Mouse (Mus musculus) liver, embryonic 13.5 days (tissue): ENCODE measurements around the gene Galk2. TPM values are rescaled to one million over a fixed set of nuclear protein-coding genes. Genes with fewer than 3 reads are reported as not detected.

Source experiments
- ATAC-seq: fragments of 200-750 bp; cut with Nextera tagmentation; 2 replicates; pipeline ENCODE4 v1.8.0; 2017; ENCODE audit warnings: low read depth, mild to moderate bottlenecking, moderate number of reproducible peaks, moderate library complexity
- DNase-seq: peaks from one replicate; pipeline ENCODE4 v3.0.0; 2022
- H3K27ac ChIP-seq: fragments of 300-500 bp; sonication (generic); 2 replicates; pipeline ENCODE4 v1.5.1; 2015; ENCODE audit warnings: moderate library complexity, mild to moderate bottlenecking, inconsistent platforms
- H3K27me3 ChIP-seq: fragments of 300-500 bp; sonication (generic); 2 replicates; pipeline ENCODE4 v1.6.1; 2015; ENCODE audit warnings: mild to moderate bottlenecking, inconsistent platforms
- H3K36me3 ChIP-seq: fragments of 300-500 bp; sonication (generic); 2 replicates; pipeline ENCODE4 v1.6.1; 2015; ENCODE audit warnings: mild to moderate bottlenecking, inconsistent platforms
- H3K4me1 ChIP-seq: fragments of 300-500 bp; sonication (generic); replicated peaks from 2 replicates; pipeline ENCODE4 v1.6.1; 2015; ENCODE audit warnings: inconsistent platforms
- H3K4me2 ChIP-seq: fragments of 300-500 bp; sonication (generic); 2 replicates; pipeline ENCODE4 v1.6.1; 2015; ENCODE audit warnings: inconsistent platforms, mild to moderate bottlenecking, moderate library complexity
- H3K4me3 ChIP-seq: fragments of 300-500 bp; sonication (generic); replicated peaks from 2 replicates; pipeline ENCODE4 v1.5.1; 2015; ENCODE audit warnings: mild to moderate bottlenecking, inconsistent platforms
- H3K9ac ChIP-seq: fragments of 300-500 bp; sonication (generic); 2 replicates; pipeline ENCODE4 v1.6.1; 2015; ENCODE audit warnings: mild to moderate bottlenecking, inconsistent platforms
- H3K9me3 ChIP-seq: fragments of 300-500 bp; sonication (generic); replicated peaks from 2 replicates; pipeline ENCODE4 v1.6.1; 2016; ENCODE audit warnings: inconsistent platforms
- WGBS: fragments of 180-500 bp; shearing (Covaris S2); methylation state at CpG from one replicate; pipeline ENCODE4 v1.1.7; 2015; ENCODE audit not compliant: insufficient replicate concordance; 5-methylcytosine and 5-hydroxymethylcytosine counted together
- polyA plus RNA-seq: library from polyadenylated mRNA; unstranded; fragments of >200 nt; fragmentation: Nextera tagmentation; extraction: Ambion mirVana; gene quantifications from 2 replicates; pipeline ENCODE4 v1.2.1, GENCODE M21; 2015

Gene Galk2
- polyA plus RNA-seq, 1 experiment from 2014 or later: 11.2 TPM

DNA sequence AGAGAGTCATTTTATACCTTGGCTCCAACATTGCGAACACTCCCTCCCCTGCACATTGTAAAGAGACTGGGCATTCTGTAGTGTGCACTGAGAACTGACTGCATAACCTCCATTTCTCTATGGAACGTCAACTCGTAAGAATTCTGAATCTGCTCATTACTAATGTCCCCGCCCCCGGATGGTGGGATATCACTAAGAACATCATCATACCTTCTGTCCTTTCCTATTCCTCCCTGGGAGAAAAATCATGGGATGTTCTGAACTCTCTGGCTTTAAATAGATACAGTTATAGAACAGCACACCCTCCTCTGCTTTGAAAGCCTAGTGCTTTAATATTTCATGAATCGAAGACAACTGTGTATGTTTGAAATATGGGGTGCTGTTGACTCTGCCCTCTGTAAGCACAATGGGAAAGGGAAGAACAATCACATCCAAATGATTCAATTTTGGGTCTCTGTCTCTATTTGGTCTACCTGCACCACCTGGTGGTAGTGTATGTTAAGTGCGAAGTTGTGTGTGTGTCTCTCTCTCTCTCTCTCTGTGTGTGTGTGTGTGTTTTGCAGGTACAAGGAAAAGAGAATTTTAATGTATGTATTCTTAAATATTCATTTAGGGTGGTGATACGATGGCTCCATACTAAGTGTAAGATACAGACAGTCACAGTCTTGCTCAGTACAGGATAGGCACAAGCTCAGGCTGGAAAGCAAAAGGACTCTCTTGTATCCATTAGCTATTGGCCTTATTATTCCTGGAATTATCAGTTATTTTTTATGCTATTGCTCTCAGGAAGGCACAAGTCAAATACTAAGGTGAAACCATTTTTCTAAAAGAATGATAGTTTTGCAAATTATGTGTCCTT, 174.4 kb downstream of the Galk2 start:
- H3K4me1 ChIP-seq: no peaks in the 10 kb centered on the region
- no peak overlapping the region for H3K27ac ChIP-seq
- 54% methylated on average over 8 of the region's 8 CpGs for WGBS
- ATAC-seq (no peak), DNase-seq (no peak)
- H3K4me3 ChIP-seq: no peak overlapping the region
- no peaks in the 10 kb centered on the region for H3K9me3 ChIP-seq
- no peaks in the 10 kb centered on the region for H3K36me3 ChIP-seq
- H3K27me3 ChIP-seq: no peaks in the 10 kb centered on the region
- no peak overlapping the region for H3K9ac ChIP-seq
- no peak overlapping the region for H3K4me2 ChIP-seq

Other genes with a start within 250 kb of the Galk2 start
- 4.1 and 5.1 TPM in 2 replicates for gene Cep152, start 234.0 kb upstream of the Galk2 start, polyA plus RNA-seq
- gene Eid1, start 186.0 kb upstream of the Galk2 start, polyA plus RNA-seq: 36.8 and 41.1 TPM in 2 replicates
- 0.73 and 1.0 TPM in 2 replicates for gene Shc4, start 135.0 kb upstream of the Galk2 start, polyA plus RNA-seq
- 4.0 and 5.8 TPM in 2 replicates for gene Secisbp2l, start 76.2 kb upstream of the Galk2 start, polyA plus RNA-seq
- gene Cops2, start within 50 bp of the Galk2 start, polyA plus RNA-seq: 52.7 and 68.4 TPM in 2 replicates
- 0.10 and 0.14 TPM in 2 replicates for gene Fgf7, start 175.5 kb downstream of the Galk2 start, polyA plus RNA-seq